Mouse (Mus musculus) megakaryocyte, embryonic 14.5 days (primary cell): ENCODE data around the gene Ankrd34c.

Experiments
- FLI1 ChIP-seq: IDR thresholded peaks from 2 replicates; pipeline ENCODE4 v1.6.1; 2012; ENCODE audit warnings: low read length, inconsistent platforms, mixed read lengths
- GATA1 ChIP-seq: IDR thresholded peaks from 3 replicates; pipeline ENCODE4 v1.6.1; 2012; ENCODE audit warnings: mixed read lengths, low read length, inconsistent platforms, borderline replicate concordance

- TF ChIP-seq GATA1: no peak
- no peak for TF ChIP-seq FLI1
These were observed 387 bp downstream of the Ankrd34c start for GRCm38 (mm10) chr9:89737888-89738287.
